Mouse (Mus musculus) liver, embryonic 16.5 days (tissue): Measurements from ENCODE around the gene Gpt2. TPM values are rescaled to one million over a fixed set of nuclear protein-coding genes. Genes with fewer than 3 reads are reported as not detected.

ENCODE experiments used
- ATAC-seq: fragments of 200-750 bp; cut with Nextera tagmentation; 2 replicates; pipeline ENCODE4 v1.8.0; 2017; ENCODE audit warnings: low read depth, mild to moderate bottlenecking, moderate number of reproducible peaks, moderate library complexity
- H3K27ac ChIP-seq: fragments of 300-500 bp; sonication (generic); 2 replicates; pipeline ENCODE4 v1.5.1; 2014; ENCODE audit warnings: mild to moderate bottlenecking, low read length
- H3K27me3 ChIP-seq: fragments of 300-500 bp; sonication (generic); 2 replicates; pipeline ENCODE4 v1.6.1; 2014; ENCODE audit warnings: low read depth, low read length, mixed read lengths; ENCODE audit not compliant: control insufficient read depth, insufficient read depth
- H3K36me3 ChIP-seq: fragments of 300-500 bp; sonication (generic); 2 replicates; pipeline ENCODE4 v1.6.1; 2014; ENCODE audit warnings: mild to moderate bottlenecking; ENCODE audit not compliant: control insufficient read depth, insufficient read depth
- H3K4me1 ChIP-seq: fragments of 300-500 bp; sonication (generic); 2 replicates; pipeline ENCODE4 v1.6.1; 2014; ENCODE audit warnings: low read depth, low read length, mixed read lengths; ENCODE audit not compliant: control insufficient read depth
- H3K4me2 ChIP-seq: fragments of 300-500 bp; sonication (generic); 2 replicates; pipeline ENCODE4 v1.6.1; 2014; ENCODE audit warnings: low read depth, low read length, mixed read lengths
- H3K4me3 ChIP-seq: fragments of 300-500 bp; sonication (generic); 2 replicates; pipeline ENCODE4 v1.5.1; 2014; ENCODE audit warnings: low read depth, mild to moderate bottlenecking, low read length
- H3K9ac ChIP-seq: fragments of 300-500 bp; sonication (generic); 2 replicates; pipeline ENCODE4 v1.6.1; 2014; ENCODE audit warnings: low read depth, low read length
- H3K9me3 ChIP-seq: fragments of 300-500 bp; sonication (generic); replicated peaks from 2 replicates; pipeline ENCODE4 v1.6.1; 2016; ENCODE audit warnings: low read length; ENCODE audit not compliant: control insufficient read depth
- WGBS: fragments of 180-500 bp; shearing (Covaris S2); extraction: QIAGEN DNeasy Blood & Tissue Kit; methylation state at CpG from one replicate; pipeline ENCODE4 v1.1.7; 2014; ENCODE audit not compliant: insufficient replicate concordance; 5-methylcytosine and 5-hydroxymethylcytosine counted together
- polyA plus RNA-seq: library from polyadenylated mRNA; unstranded; fragments of >200 nt; fragmentation: Nextera tagmentation; extraction: Ambion mirVana; gene quantifications from 2 replicates; pipeline ENCODE4 v1.2.1, GENCODE M21; 2015

The Gpt2 gene
- polyA plus RNA-seq, 1 experiment from 2014 or later, result 27.1 TPM

GRCm38 (mm10) chr8:85476970-85477545 is 15.3 kb upstream of the Gpt2 start:
- no peak overlapping the region for H3K9ac ChIP-seq

GRCm38 (mm10) chr8:85478397-85478796 is 14.0 kb upstream of the Gpt2 start:
- H3K27me3 ChIP-seq, result no peaks in the 10 kb centered on the region
- peak overlapping the region; percentile 25 for H3K27ac ChIP-seq
- H3K36me3 ChIP-seq, result no peaks in the 10 kb centered on the region
- H3K4me1 ChIP-seq, result no peaks in the 10 kb centered on the region
- no peak overlapping the region for H3K4me3 ChIP-seq
- H3K9me3 ChIP-seq, result no peaks in the 10 kb centered on the region
- peak; percentile 84 for ATAC-seq
- WGBS, result 51% methylated on average over 2 of the region's 2 CpGs
- H3K9ac ChIP-seq, result no peak overlapping the region
- H3K4me2 ChIP-seq, result no peak overlapping the region

More at GRCm38 (mm10) chr8:85476970-85477545, 15.3 kb upstream of the Gpt2 start:
- Histone ChIP-seq H3K27me3 (no peaks in the 10 kb centered on the region), H3K9me3 (no peaks in the 10 kb centered on the region), H3K27ac (peak overlapping the region; percentile 48), H3K4me1 (no peaks in the 10 kb centered on the region), H3K4me3 (no peak overlapping the region), H3K36me3 (no peaks in the 10 kb centered on the region), H3K4me2 (no peak overlapping the region)
- ATAC-seq, result peak; percentile 65
- WGBS, result 43% methylated on average over 4 of the region's 4 CpGs

GRCm38 (mm10) chr8:85479710-85480109 is 12.7 kb upstream of the Gpt2 start:
- Histone ChIP-seq H3K9me3 (no peaks in the 10 kb centered on the region), H3K27me3 (no peaks in the 10 kb centered on the region), H3K36me3 (no peaks in the 10 kb centered on the region), H3K4me1 (no peaks in the 10 kb centered on the region), H3K27ac (no peak overlapping the region), H3K9ac (no peak overlapping the region), H3K4me2 (no peak overlapping the region), H3K4me3 (no peak overlapping the region)
- WGBS, result 59% methylated on average over 2 of the region's 2 CpGs
- no peak for ATAC-seq

- H3K4me1 ChIP-seq, result no peaks in the 10 kb centered on the region
- 16% methylated on average over 10 of the region's 10 CpGs for WGBS
- H3K27me3 ChIP-seq, result no peaks in the 10 kb centered on the region
- peak overlapping the region; percentile 20; the same call in 1 of the 2 replicates for H3K4me2 ChIP-seq
- no peak overlapping the region for H3K9ac ChIP-seq
- no peak overlapping the region for H3K27ac ChIP-seq
- no peak for ATAC-seq
- no peaks in the 10 kb centered on the region for H3K36me3 ChIP-seq
- no peak overlapping the region for H3K4me3 ChIP-seq
- H3K9me3 ChIP-seq, result no peaks in the 10 kb centered on the region
Measured at GRCm38 (mm10) chr8:85481900-85482299, 10.5 kb upstream of the Gpt2 start.

GRCm38 (mm10) chr8:85482427-85482826 is 9.9 kb upstream of the Gpt2 start:
- 61% methylated on average over 6 of the region's 6 CpGs for WGBS
- Histone ChIP-seq H3K9me3 (no peaks in the 10 kb centered on the region), H3K4me3 (no peak overlapping the region), H3K4me2 (no peak overlapping the region), H3K36me3 (no peaks in the 10 kb centered on the region), H3K27me3 (no peaks in the 10 kb centered on the region), H3K9ac (no peak overlapping the region), H3K4me1 (no peaks in the 10 kb centered on the region), H3K27ac (no peak overlapping the region)
- ATAC-seq, result no peak

GRCm38 (mm10) chr8:85487906-85488620 is 4.3 kb upstream of the Gpt2 start:
- Histone ChIP-seq H3K27me3 (peaks cover 3% of the 10 kb centered on the region), H3K27ac (no peak overlapping the region), H3K9me3 (no peaks in the 10 kb centered on the region), H3K4me1 (no peaks in the 10 kb centered on the region; the same call in 1 of the 2 replicates), H3K4me2 (no peak overlapping the region), H3K9ac (no peak overlapping the region), H3K36me3 (no peaks in the 10 kb centered on the region), H3K4me3 (no peak overlapping the region)
- no peak for ATAC-seq
- 66% methylated on average over 20 of the region's 20 CpGs for WGBS

GRCm38 (mm10) chr8:85488631-85489030 is 3.7 kb upstream of the Gpt2 start:
- no peaks in the 10 kb centered on the region for H3K36me3 ChIP-seq
- no peak overlapping the region for H3K4me3 ChIP-seq
- no peak overlapping the region for H3K4me2 ChIP-seq
- H3K9me3 ChIP-seq, result no peaks in the 10 kb centered on the region
- ATAC-seq, result no peak
- H3K4me1 ChIP-seq, result no peaks in the 10 kb centered on the region; the same call in 1 of the 2 replicates
- no peak overlapping the region for H3K27ac ChIP-seq
- H3K27me3 ChIP-seq, result peaks cover 8% of the 10 kb centered on the region
- no peak overlapping the region for H3K9ac ChIP-seq

GRCm38 (mm10) chr8:85489546-85489945 is 2.8 kb upstream of the Gpt2 start:
- Histone ChIP-seq H3K4me3 (no peak overlapping the region), H3K9ac (no peak overlapping the region), H3K4me1 (no peaks in the 10 kb centered on the region; the same call in 1 of the 2 replicates), H3K27ac (no peak overlapping the region), H3K9me3 (no peaks in the 10 kb centered on the region), H3K27me3 (peaks cover 10% of the 10 kb centered on the region), H3K4me2 (no peak overlapping the region), H3K36me3 (no peaks in the 10 kb centered on the region)
- no peak for ATAC-seq
- WGBS, result 71% methylated on average over 8 of the region's 8 CpGs
